Mouse (Mus musculus): ENCODE data around the gene Smug1.

GRCm38 (mm10) chr15:103197785-103198184 lies 30.9 kb upstream of the Smug1 start:
- no peak for TF ChIP-seq CTCF (IDR thresholded peaks at IDR 0.05; ENCODE audit: low read depth)
- TF ChIP-seq EP300 (IDR thresholded peaks at IDR 0.05; ENCODE audit: low read depth), result no peak
